Mouse (Mus musculus) brain, embryonic 14.5 days (tissue): Measurements from ENCODE around the gene Vdr.

ENCODE experiments used
- CTCF ChIP-seq: fragments of 200-500 bp; IDR thresholded peaks from 2 replicates; pipeline ENCODE4 v1.5.1; 2012; ENCODE audit warnings: inconsistent platforms, mild to moderate bottlenecking, moderate library complexity, borderline replicate concordance; ENCODE audit not compliant: insufficient read depth, insufficient read length; ENCODE audit errors: extremely low read depth
- POLR2A ChIP-seq: fragments of 200-500 bp; IDR thresholded peaks from 2 replicates; pipeline ENCODE4 v1.6.1; 2012; ENCODE audit warnings: mild to moderate bottlenecking, inconsistent platforms, borderline replicate concordance; ENCODE audit not compliant: poor library complexity, insufficient read depth, insufficient read length, severe bottlenecking; ENCODE audit errors: extremely low read depth

- TF ChIP-seq CTCF, result no peak
- no peak for TF ChIP-seq POLR2A
Observed at GRCm38 (mm10) chr15:97839991-97840455, 70.4 kb downstream of the Vdr start.
